Mouse (Mus musculus): ENCODE measurements around the gene Inhbe.

- no peak for TF ChIP-seq CTCF (IDR thresholded peaks at IDR 0.05)
- TF ChIP-seq EP300 (IDR thresholded peaks at IDR 0.05): no peak
These were observed 18.9 kb downstream of the Inhbe start for GRCm38 (mm10) chr10:127335271-127335670.
